Mouse (Mus musculus) kidney, postnatal 25 days (tissue): Measurements from ENCODE around the gene Gm44973.
"Not testable (repeated sequence)": the region's sequence is repeated elsewhere in the genome, so short reads cannot be mapped to it uniquely, and the experiment has no call there.

Source experiments
- DNase-seq, 2 experiments: peaks; one replicate each; pipeline ENCODE4 v3.0.0; 2021; ENCODE audit warnings: mixed read lengths in 2 of 2

The Gm44973 gene

GRCm38 (mm10) chr7:5016920-5017319 is 1.6 kb downstream of the Gm44973 start:
- no peak for DNase-seq

- DNase-seq: peak in 1 of 2 experiments; percentile 40
These were observed 2.1 kb downstream of the Gm44973 start for GRCm38 (mm10) chr7:5017352-5017751.

- no peak for DNase-seq
These were observed 2.6 kb downstream of the Gm44973 start for GRCm38 (mm10) chr7:5017931-5018330.

- DNase-seq: not testable (repeated sequence)
These were observed 4.3 kb downstream of the Gm44973 start for GRCm38 (mm10) chr7:5019576-5019975.

GRCm38 (mm10) chr7:5020000-5020681 is 4.8 kb downstream of the Gm44973 start, which contains the start of the genes Zfp865 and Ccdc106:
TSS of gene Zfp865 (plus strand) at chr7:5020376.
TSS of gene Ccdc106 (plus strand) at chr7:5020553.
- DNase-seq: peak; percentile 99 to 100

- DNase-seq: no peak
These were observed 5.4 kb downstream of the Gm44973 start for GRCm38 (mm10) chr7:5020685-5021084.

- no peak for DNase-seq
These were observed 5.9 kb downstream of the Gm44973 start for GRCm38 (mm10) chr7:5021197-5021596.

- no peak for DNase-seq
These were observed 14.2 kb downstream of the Gm44973 start for GRCm38 (mm10) chr7:5029543-5029942.

- no peak for DNase-seq
These were observed 14.7 kb downstream of the Gm44973 start for GRCm38 (mm10) chr7:5029946-5030345.

GRCm38 (mm10) chr7:5030554-5031275 is 15.4 kb downstream of the Gm44973 start:
- DNase-seq: no peak

GRCm38 (mm10) chr7:5031496-5031895 is 16.2 kb downstream of the Gm44973 start:
- DNase-seq: no peak

GRCm38 (mm10) chr7:5033818-5034217 is 18.5 kb downstream of the Gm44973 start, which contains the start of gene 4632433K11Rik:
TSS of gene 4632433K11Rik (plus strand) at chr7:5034118.
- DNase-seq: no peak

GRCm38 (mm10) chr7:5035628-5036027 is 20.3 kb downstream of the Gm44973 start:
- DNase-seq: no peak

- DNase-seq: no peak
These were observed 20.8 kb downstream of the Gm44973 start for GRCm38 (mm10) chr7:5036136-5036535.

GRCm38 (mm10) chr7:5037026-5037425 is 21.7 kb downstream of the Gm44973 start:
- DNase-seq: no peak

- DNase-seq: no peak
These were observed 22.2 kb downstream of the Gm44973 start for GRCm38 (mm10) chr7:5037467-5037866.

GRCm38 (mm10) chr7:5038109-5038732 is 22.9 kb downstream of the Gm44973 start, which contains the start of gene Zfp784:
TSS of gene Zfp784 (minus strand) at chr7:5038446.
- DNase-seq: peak; percentile 93 to 96

GRCm38 (mm10) chr7:5038940-5039339 is 23.6 kb downstream of the Gm44973 start:
- DNase-seq: no peak

GRCm38 (mm10) chr7:5044981-5045380 is 29.7 kb downstream of the Gm44973 start:
- no peak for DNase-seq

- DNase-seq: no peak
These were observed 30.8 kb downstream of the Gm44973 start for GRCm38 (mm10) chr7:5046112-5046511.

- peak in 1 of 2 experiments; percentile 38 for DNase-seq
These were observed 32.0 kb downstream of the Gm44973 start for GRCm38 (mm10) chr7:5047313-5047712.

- peak; percentile 75 to 86 for DNase-seq
These were observed 36.2 kb downstream of the Gm44973 start, which contains the start of gene Zfp580 for GRCm38 (mm10) chr7:5051193-5052192. TSS of gene Zfp580 (plus strand) at chr7:5051538.
